Mouse (Mus musculus): Measurements from ENCODE around the gene Prm2.
A peak's percentile ranks its signal among the peaks of the same experiment; 100 is the strongest.

Gene Prm2

GRCm38 (mm10) chr16:10796034-10796433, at the start of gene Prm2:
Prm2 (minus strand) TSS chr16:10796134.
- DNase-seq (ENCODE audit: low spot score in 2 of 2) = no peak

- no peak for DNase-seq (ENCODE audit: low spot score in 2 of 2)
Measured at GRCm38 (mm10) chr16:10844319-10844670, 48.4 kb upstream of the Prm2 start.

DNA sequence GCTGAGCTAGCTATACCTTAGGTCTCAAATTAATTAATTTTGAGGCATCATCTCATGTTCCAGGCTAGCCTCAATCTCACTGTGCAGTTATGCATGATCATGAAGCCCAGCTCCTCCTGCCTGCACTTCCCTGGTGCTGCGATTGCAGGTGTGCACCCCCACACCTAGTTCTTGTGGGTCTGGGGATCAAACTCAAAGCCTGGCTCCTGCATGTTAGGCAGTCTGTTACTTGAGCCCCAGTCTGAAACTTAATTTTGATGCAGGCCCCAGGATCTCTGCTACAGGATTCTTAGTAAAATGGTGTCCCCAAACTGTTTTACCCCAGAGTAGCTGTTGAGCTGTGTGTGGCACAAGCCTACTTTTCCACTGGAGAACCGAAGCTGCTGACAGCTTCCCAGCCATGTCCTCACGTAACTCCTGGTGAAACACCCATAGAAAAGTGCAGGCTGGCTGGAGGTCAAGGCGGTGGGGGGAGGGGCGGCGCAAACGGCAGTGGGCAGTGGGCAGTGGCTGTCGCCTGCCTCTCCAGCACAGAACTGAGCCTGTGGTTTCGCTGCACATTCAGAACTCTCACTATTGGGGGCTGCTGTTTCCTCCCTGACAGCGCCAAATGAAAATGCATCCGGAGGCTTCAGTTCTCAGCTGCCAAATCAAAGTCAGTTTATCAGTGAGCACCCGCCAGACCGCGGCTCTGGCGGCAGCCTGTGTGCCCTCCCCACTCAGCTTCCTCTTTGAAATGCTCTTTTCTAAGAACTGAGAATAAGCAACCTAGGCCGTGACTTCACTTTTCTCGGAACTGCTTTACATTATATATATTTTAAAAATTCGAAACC, 47.8 kb upstream of the Prm2 start:
- DNase-seq (ENCODE audit: low spot score in 2 of 2) = peak; percentile 45 to 72

- no peak for DNase-seq (ENCODE audit: low spot score in 2 of 2)
Measured at GRCm38 (mm10) chr16:10842282-10842855, 46.4 kb upstream of the Prm2 start.

- no peak for DNase-seq (ENCODE audit: low spot score in 2 of 2)
Measured at GRCm38 (mm10) chr16:10840018-10840417, 44.1 kb upstream of the Prm2 start.

- DNase-seq (ENCODE audit: low spot score in 2 of 2) = peak in 1 of 2 experiments; percentile 60
Measured at GRCm38 (mm10) chr16:10838487-10839245, 42.7 kb upstream of the Prm2 start.

- peak in 1 of 2 experiments; percentile 60 for DNase-seq (ENCODE audit: low spot score in 2 of 2)
Measured at GRCm38 (mm10) chr16:10837903-10838302, 42.0 kb upstream of the Prm2 start.

GRCm38 (mm10) chr16:10837250-10837649, 41.3 kb upstream of the Prm2 start:
- DNase-seq (ENCODE audit: low spot score in 2 of 2) = peak in 1 of 2 experiments; percentile 59

- DNase-seq (ENCODE audit: low spot score in 2 of 2) = no peak
Measured at GRCm38 (mm10) chr16:10836388-10836787, 40.5 kb upstream of the Prm2 start.

DNA sequence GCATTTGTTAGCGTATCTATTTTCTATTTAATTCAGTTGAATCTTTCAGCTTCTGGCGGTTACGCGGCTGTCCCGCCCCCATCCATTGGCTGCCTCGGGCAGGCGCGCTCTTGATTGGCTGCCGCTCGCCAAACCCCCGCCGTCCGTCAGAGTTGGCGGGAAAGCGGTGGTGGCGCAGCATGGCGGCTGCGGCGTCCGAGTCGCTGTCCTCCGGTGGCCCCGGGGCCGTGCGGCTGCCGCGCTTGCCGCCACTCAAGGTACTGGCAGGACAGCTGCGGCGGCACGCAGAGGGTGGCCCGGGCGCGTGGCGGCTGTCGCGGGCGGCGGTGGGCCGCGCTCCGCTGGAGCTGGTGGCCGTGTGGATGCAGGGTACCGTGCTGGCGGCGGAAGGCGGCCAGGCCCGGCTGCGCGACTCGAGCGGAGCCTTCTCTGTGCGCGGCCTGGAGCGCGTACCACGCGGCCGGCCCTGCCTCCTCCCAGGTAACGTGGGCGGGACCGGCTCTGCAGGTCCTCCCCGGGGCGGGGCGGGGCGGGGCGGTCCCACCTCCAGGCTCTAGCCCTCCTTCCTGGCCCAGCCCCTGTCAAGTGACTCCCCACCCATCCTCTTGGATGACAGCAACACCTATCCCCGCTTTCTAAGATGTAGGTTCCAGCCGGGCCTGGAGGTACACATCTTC, 39.1 kb upstream of the Prm2 start, which contains the start of gene Rmi2:
TSS of gene Rmi2 (plus strand) at position 149 of the 677 bp plus-strand sequence.
- peak; percentile 86 to 93 for DNase-seq (ENCODE audit: low spot score in 2 of 2)

GRCm38 (mm10) chr16:10834542-10834910, 38.6 kb upstream of the Prm2 start:
- no peak for DNase-seq (ENCODE audit: low spot score in 2 of 2)

GRCm38 (mm10) chr16:10828461-10828805, 32.5 kb upstream of the Prm2 start:
- no peak for DNase-seq (ENCODE audit: low spot score in 2 of 2)

DNA sequence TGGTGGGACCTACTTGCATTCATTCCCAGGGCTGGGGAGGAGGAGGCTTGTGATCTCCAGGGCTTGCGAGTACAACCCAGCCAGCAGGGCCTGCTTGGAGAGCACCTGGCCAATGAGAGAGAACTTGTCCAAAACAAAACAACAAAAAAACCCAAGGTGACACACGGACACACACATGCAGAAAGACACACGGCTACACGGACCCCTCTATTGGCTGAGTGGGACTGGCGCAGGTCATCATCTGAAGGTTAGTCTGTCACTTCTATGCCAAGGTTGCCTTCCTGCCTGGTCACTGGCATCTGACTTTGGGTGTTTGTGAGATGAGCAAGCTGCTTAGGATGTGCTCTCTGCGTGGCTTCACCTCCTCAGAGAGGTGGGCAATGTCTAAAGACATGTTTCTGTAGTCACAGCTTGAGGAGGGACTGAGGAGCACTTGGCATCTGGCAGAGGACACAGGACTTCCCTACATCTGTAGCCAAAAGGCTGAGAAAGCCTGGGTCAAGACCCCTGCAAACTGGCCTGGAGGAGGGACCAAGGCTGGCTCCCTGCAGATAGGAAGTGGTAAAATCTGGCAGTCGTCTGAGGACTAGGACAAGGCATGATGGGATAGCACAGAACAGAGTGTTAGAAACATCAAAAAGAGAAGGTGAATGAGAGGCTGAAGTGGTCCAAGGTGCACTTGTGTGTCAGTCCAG, 32.0 kb upstream of the Prm2 start:
- DNase-seq (ENCODE audit: low spot score in 2 of 2) = no peak

- DNase-seq (ENCODE audit: low spot score in 2 of 2) = no peak
Measured at GRCm38 (mm10) chr16:10827269-10827668, 31.3 kb upstream of the Prm2 start.

GRCm38 (mm10) chr16:10825840-10826239, 29.9 kb upstream of the Prm2 start:
- DNase-seq (ENCODE audit: low spot score in 2 of 2) = no peak

GRCm38 (mm10) chr16:10824536-10824935, 28.6 kb upstream of the Prm2 start:
- DNase-seq (ENCODE audit: low spot score in 2 of 2) = no peak

- no peak for DNase-seq (ENCODE audit: low spot score in 2 of 2)
Measured at GRCm38 (mm10) chr16:10821387-10821786, 25.5 kb upstream of the Prm2 start.

DNA sequence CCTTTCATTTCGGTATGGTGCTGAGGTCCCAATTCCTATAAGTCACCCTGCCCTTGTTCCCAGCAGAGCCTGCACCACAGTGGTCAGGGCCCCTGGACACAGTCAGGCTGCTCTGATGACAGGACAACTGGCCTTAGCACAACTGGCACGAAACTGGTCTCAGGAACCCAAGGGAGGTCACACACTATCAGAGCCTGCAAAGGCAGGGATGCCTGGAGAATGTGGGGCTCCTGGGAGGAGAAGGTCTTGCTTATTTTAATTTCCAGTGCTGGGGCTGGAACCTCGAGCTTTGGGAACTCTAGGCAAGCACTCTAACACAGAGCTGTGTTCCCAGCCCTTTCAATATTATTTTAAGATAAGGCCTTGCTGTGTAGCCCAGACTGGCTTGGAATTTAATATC, 24.0 kb upstream of the Prm2 start:
- DNase-seq (ENCODE audit: low spot score in 2 of 2) = no peak

DNA sequence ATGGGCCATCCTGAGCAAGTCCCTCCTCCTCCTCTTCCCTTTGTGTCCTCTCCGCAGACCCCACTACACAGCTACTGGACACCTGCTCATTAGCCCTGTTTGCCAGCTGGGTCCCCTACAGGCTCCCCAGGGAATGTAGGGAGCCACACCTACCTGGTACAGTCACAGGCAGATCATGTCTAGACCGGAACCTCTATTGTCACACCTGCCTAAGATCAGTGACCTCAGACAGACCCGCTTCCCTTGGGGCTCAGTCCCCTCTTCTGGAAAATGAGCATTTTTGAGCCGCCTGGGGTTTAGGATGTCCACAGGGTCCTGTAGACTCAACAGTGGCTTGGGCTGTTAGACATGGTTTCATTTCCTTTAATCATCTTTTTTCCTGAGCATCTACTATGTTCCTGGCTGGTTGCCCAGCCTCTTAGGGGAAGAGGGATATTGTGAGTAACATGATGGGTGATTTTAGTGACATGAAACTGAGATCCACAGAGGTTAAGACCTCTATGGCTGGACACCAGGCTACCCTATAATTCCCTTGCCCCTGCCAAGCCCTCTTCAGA, 22.7 kb upstream of the Prm2 start:
- no peak for DNase-seq (ENCODE audit: low spot score in 2 of 2)

GRCm38 (mm10) chr16:10814864-10815263, 18.9 kb upstream of the Prm2 start:
- DNase-seq (ENCODE audit: low spot score in 2 of 2) = no peak

DNA sequence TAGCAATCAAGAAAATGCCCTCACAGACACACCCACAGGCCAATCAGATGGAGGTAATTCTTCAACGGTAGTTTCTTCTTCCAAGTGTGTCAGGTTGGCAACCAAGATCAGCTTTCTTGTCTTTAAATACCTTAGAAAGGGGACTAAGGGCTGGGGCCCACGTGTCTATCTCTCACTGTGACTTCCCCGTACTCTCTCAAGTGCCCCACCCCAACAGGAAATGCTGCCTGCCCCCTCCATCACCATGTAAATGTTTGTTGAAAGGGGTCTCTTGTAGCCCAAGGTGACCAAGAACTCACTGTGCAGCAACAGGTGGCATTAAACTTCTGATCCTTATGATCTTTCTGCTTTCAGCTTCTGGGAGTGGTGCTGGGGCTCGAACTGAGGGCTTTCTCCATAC, 17.8 kb upstream of the Prm2 start:
- no peak for DNase-seq (ENCODE audit: low spot score in 2 of 2)
